Mouse (Mus musculus): ENCODE measurements at regions not wholly inside any gene's neighbourhood (a gene's known extent, or its start where the extent isn't known, plus 50 kb on each side); places are given as distances from the start of the nearest gene placed in this dataset.

GRCm38 (mm10) chrX:142481203-142481815 is 91.0 kb upstream of the Acsl4 start:
- no peaks in the 10 kb centered on the region for H3K27me3 ChIP-seq (replicated peaks; ENCODE audit: insufficient read depth, low read length)
- no peak overlapping the region for H3K4me3 ChIP-seq (ENCODE audit: low read depth, low read length)
- H3K9me3 ChIP-seq (ENCODE audit: low read length): no peaks in the 10 kb centered on the region
- H3K4me1 ChIP-seq (ENCODE audit: insufficient read depth, low read depth, low read length): no peaks in the 10 kb centered on the region
- no peak overlapping the region for H3K9ac ChIP-seq (replicated peaks; ENCODE audit: low read depth)
- ATAC-seq: no peak
- H3K27ac ChIP-seq (ENCODE audit: low read length): no peak overlapping the region
- WGBS: 84% methylated on average over 5 of the region's 5 CpGs
- H3K4me2 ChIP-seq (replicated peaks; ENCODE audit: low read depth, low read length): no peak overlapping the region
- no peaks in the 10 kb centered on the region for H3K36me3 ChIP-seq (ENCODE audit: insufficient read depth, low read length)
- DNase-seq (ENCODE audit: low spot score): no peak
- TF ChIP-seq EP300 (IDR thresholded peaks at IDR 0.05) (no peak), CTCF (IDR thresholded peaks at IDR 0.05) (no peak)

DNA sequence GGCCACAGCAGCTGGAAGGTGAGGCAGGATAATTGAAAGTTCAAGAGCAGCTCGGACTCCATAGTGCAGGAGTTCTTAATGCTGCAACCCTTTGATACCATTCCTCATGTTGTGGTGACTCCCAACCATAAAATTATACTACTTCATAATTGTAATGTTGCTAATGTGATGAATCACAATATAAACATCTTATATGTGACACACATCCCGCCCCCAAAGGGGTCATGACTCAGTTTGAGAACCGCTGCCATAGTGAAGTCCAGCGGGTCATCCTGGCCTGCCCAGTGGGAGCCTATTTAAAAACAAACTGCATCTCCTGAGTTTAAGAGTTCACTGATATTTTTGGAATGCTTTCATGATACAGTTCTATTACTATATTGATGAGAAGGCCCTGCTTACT is 97.7 kb upstream of the Acsl4 start:
- Histone ChIP-seq H3K9ac (replicated peaks; ENCODE audit: low read depth) (no peak overlapping the region), H3K4me1 (ENCODE audit: insufficient read depth, low read depth, low read length) (no peaks in the 10 kb centered on the region), H3K36me3 (ENCODE audit: insufficient read depth, low read length) (no peaks in the 10 kb centered on the region), H3K9me3 (ENCODE audit: low read length) (no peaks in the 10 kb centered on the region), H3K4me2 (replicated peaks; ENCODE audit: low read depth, low read length) (no peak overlapping the region), H3K4me3 (ENCODE audit: low read depth, low read length) (no peak overlapping the region), H3K27me3 (replicated peaks; ENCODE audit: insufficient read depth, low read length) (no peaks in the 10 kb centered on the region), H3K27ac (ENCODE audit: low read length) (no peak overlapping the region)
- no peak for TF ChIP-seq CTCF (IDR thresholded peaks at IDR 0.05)
- TF ChIP-seq EP300 (IDR thresholded peaks at IDR 0.05): no peak
- WGBS: 83% methylated on average over 4 of the region's 4 CpGs
- ATAC-seq: no peak
- no peak for DNase-seq (ENCODE audit: low spot score)

- WGBS: 49% methylated on average over 8 of the region's 8 CpGs
- ATAC-seq (peak; percentile 87), DNase-seq (ENCODE audit: low spot score) (peak; percentile 72)
- H3K4me2 ChIP-seq (replicated peaks; ENCODE audit: low read depth, low read length): no peak overlapping the region
- no peaks in the 10 kb centered on the region for H3K4me1 ChIP-seq (ENCODE audit: insufficient read depth, low read depth, low read length)
- no peaks in the 10 kb centered on the region for H3K27me3 ChIP-seq (replicated peaks; ENCODE audit: insufficient read depth, low read length)
- H3K9ac ChIP-seq (replicated peaks; ENCODE audit: low read depth): no peak overlapping the region
- H3K4me3 ChIP-seq (ENCODE audit: low read depth, low read length): no peak overlapping the region
- TF ChIP-seq CTCF (IDR thresholded peaks at IDR 0.05): no peak
- TF ChIP-seq EP300 (IDR thresholded peaks at IDR 0.05): peak; percentile 71
- H3K36me3 ChIP-seq (ENCODE audit: insufficient read depth, low read length): no peaks in the 10 kb centered on the region
- no peak overlapping the region for H3K27ac ChIP-seq (ENCODE audit: low read length)
- H3K9me3 ChIP-seq (ENCODE audit: low read length): no peaks in the 10 kb centered on the region
Observed at GRCm38 (mm10) chrX:142490093-142490717, 99.9 kb upstream of the Acsl4 start.

DNA sequence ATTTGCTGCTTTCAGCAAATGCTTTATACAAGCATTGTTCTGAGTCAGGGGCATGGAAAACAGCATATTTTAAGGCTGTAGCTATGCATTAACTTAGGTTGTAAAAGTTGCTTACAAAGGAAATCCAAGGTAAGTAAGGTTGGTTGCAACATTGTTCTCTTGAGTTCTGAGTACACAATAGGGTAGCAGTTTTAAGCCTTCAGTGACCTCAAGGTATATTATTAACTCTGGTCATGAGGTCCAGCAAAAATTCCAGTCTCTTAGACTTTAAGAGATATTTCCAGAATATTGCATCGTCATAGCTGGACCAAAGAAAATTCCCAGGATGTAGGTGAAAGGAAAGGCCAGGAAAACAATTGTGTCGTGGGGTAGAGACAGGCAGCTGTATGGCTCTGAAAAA is 110.8 kb upstream of the Acsl4 start:
- Histone ChIP-seq H3K36me3 (ENCODE audit: insufficient read depth, low read length) (no peaks in the 10 kb centered on the region), H3K9me3 (ENCODE audit: low read length) (no peaks in the 10 kb centered on the region), H3K4me3 (ENCODE audit: low read depth, low read length) (no peak overlapping the region), H3K27ac (ENCODE audit: low read length) (no peak overlapping the region), H3K27me3 (replicated peaks; ENCODE audit: insufficient read depth, low read length) (no peaks in the 10 kb centered on the region), H3K9ac (replicated peaks; ENCODE audit: low read depth) (no peak overlapping the region), H3K4me2 (replicated peaks; ENCODE audit: low read depth, low read length) (no peak overlapping the region), H3K4me1 (ENCODE audit: insufficient read depth, low read depth, low read length) (no peaks in the 10 kb centered on the region)
- TF ChIP-seq CTCF (IDR thresholded peaks at IDR 0.05): no peak
- peak; percentile 64; the same call in 1 of the 2 replicates for TF ChIP-seq EP300 (IDR thresholded peaks at IDR 0.05)
- ATAC-seq (peak; percentile 52), DNase-seq (ENCODE audit: low spot score) (peak; percentile 43)
- WGBS: 42% methylated on average over 2 of the region's 2 CpGs

GRCm38 (mm10) chrX:142504962-142505361 is 114.6 kb upstream of the Acsl4 start:
- no peak overlapping the region for H3K9ac ChIP-seq (replicated peaks; ENCODE audit: low read depth)
- no peak overlapping the region for H3K4me2 ChIP-seq (replicated peaks; ENCODE audit: low read depth, low read length)
- no peak for ATAC-seq
- H3K27ac ChIP-seq (ENCODE audit: low read length): no peak overlapping the region
- DNase-seq (ENCODE audit: low spot score): no peak
- H3K9me3 ChIP-seq (ENCODE audit: low read length): no peaks in the 10 kb centered on the region
- H3K4me1 ChIP-seq (ENCODE audit: insufficient read depth, low read depth, low read length): no peaks in the 10 kb centered on the region
- 67% methylated on average over 2 of the region's 2 CpGs for WGBS
- H3K27me3 ChIP-seq (replicated peaks; ENCODE audit: insufficient read depth, low read length): no peaks in the 10 kb centered on the region
- no peaks in the 10 kb centered on the region for H3K36me3 ChIP-seq (ENCODE audit: insufficient read depth, low read length)
- H3K4me3 ChIP-seq (ENCODE audit: low read depth, low read length): no peak overlapping the region
- TF ChIP-seq EP300 (IDR thresholded peaks at IDR 0.05) (no peak), CTCF (IDR thresholded peaks at IDR 0.05) (no peak)

- H3K36me3 ChIP-seq (ENCODE audit: insufficient read depth, low read length): no peaks in the 10 kb centered on the region
- H3K4me3 ChIP-seq (ENCODE audit: low read depth, low read length): no peak overlapping the region
- no peak overlapping the region for H3K9ac ChIP-seq (replicated peaks; ENCODE audit: low read depth)
- H3K27ac ChIP-seq (ENCODE audit: low read length): no peak overlapping the region
- H3K9me3 ChIP-seq (ENCODE audit: low read length): no peaks in the 10 kb centered on the region
- H3K4me2 ChIP-seq (replicated peaks; ENCODE audit: low read depth, low read length): no peak overlapping the region
- no peaks in the 10 kb centered on the region for H3K27me3 ChIP-seq (replicated peaks; ENCODE audit: insufficient read depth, low read length)
- ATAC-seq (no peak), DNase-seq (ENCODE audit: low spot score) (no peak)
- TF ChIP-seq CTCF (IDR thresholded peaks at IDR 0.05) (no peak), EP300 (IDR thresholded peaks at IDR 0.05) (no peak)
- H3K4me1 ChIP-seq (ENCODE audit: insufficient read depth, low read depth, low read length): no peaks in the 10 kb centered on the region
Observed at GRCm38 (mm10) chrX:142507475-142507874, 117.1 kb upstream of the Acsl4 start.
